Mouse (Mus musculus) thymus, postnatal 36 days (tissue): Measurements from ENCODE around the gene Decr2.
A peak's percentile ranks its signal among the peaks of the same experiment; 100 is the strongest.
"Not testable (repeated sequence)": the region's sequence is repeated elsewhere in the genome, so short reads cannot be mapped to it uniquely, and the experiment has no call there.

Source experiments
- DNase-seq, 2 experiments: peaks; one replicate each; pipeline ENCODE4 v3.0.0; 2022; ENCODE audit warnings: mixed read lengths in 2 of 2

Decr2 gene

DNA sequence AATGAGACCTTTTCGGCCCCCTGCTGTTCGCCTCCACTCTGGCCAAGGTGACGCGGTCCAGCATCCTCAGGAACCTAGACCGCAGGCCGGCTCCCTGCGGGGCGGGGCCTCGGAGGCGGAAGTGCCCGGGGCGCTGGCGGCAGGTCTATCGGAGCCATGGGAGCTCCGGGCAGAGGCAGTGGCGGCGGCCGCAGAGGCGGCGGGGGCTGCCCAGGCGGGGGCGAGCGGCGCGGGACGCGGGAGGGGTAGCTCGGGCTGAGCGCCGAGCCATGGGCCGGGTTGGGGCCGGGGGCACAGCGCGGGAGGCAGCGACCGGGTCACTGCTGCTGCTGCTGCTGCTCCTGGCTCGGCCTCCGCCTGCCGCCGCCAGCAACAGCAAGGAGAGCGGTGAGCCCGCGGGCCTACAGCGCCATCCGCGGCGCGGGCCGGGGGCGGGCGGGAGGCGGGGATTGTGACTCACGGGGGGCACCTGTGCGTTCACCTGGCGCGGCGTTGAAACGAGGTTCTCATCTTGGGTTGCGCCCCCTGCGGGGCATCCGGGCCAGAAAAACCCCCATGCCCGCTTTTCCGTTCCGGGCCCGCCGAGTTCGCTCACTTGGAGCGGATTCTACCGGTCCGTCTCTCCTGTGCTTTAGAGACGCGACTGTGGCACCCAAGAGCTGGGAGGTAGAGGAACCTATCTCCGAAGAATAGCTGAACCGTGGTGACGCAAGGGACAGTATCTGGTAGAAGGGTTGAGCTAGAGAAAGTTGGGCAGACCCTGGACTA lies 23.2 kb upstream of the Decr2 start, which contains the start of gene Tmem8:
Gene Tmem8, plus strand, starts transcription at position 119 of the 768 bp plus-strand sequence.
- DNase-seq = peak; percentile 79

DNA sequence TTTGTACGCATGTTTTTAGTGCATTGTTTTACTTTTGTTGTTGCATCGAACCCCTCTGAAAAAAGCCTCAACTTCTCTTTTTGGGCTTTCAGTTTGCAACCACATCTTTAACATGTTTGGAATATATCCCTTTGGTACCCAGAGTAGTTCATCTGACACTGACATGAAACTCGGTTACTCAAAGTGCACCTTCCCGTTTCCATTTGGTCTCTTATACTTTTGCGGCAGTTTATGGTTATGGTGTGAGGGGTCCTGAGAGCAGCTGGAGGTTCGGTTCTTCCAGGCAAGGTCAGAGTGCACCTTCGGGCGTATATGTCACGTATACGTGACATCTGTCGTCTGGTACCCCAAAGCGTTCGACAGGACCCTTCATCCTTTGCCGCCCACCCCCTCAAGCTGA lies 22.6 kb upstream of the Decr2 start:
- no peak for DNase-seq

- no peak for DNase-seq
These were observed 21.6 kb upstream of the Decr2 start for GRCm38 (mm10) chr17:26111722-26112121.

DNA sequence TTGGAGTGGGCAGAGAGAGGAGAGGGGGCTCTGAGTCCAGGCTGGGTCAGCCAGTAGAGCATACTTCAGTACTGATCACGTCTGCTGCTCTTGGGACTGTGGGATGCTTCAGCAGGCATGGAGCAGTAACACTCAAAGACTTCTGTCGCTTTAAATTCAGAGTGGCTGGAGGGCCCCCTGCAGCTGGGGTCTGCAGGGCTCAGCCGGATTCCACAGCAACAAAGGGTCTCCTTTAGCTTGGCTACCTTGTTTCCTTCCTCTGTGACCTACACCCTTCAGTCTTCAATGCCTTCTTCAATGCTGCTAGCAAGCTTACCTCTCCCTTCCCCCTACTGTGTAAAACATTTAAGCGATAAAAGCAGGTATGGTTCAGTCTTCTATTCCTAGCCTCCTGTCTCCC lies 20.9 kb upstream of the Decr2 start:
- no peak for DNase-seq

- DNase-seq = no peak
These were observed 20.0 kb upstream of the Decr2 start for GRCm38 (mm10) chr17:26110156-26110555.

DNA sequence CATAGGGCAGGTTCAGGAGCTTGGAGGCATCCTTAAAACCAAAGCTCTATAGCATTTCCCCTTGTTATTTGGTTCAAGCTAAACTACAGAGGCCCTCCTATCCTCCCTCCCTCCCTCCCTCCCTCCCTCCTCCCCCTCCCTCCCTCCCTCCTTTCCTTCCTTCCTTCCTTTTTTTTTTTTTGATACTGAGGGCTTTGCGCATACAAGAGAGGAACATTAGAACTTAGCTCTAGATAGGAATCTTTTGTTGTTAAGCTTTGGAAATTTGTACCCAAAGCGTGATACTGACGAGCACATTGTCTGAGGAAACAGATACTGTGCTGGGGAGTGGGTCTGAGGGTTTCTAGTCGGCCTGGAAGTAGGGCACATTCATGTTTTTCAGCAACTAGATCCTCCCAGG lies 15.5 kb upstream of the Decr2 start:
- no peak for DNase-seq

GRCm38 (mm10) chr17:26101478-26101877 lies 11.3 kb upstream of the Decr2 start:
- no peak for DNase-seq

DNA sequence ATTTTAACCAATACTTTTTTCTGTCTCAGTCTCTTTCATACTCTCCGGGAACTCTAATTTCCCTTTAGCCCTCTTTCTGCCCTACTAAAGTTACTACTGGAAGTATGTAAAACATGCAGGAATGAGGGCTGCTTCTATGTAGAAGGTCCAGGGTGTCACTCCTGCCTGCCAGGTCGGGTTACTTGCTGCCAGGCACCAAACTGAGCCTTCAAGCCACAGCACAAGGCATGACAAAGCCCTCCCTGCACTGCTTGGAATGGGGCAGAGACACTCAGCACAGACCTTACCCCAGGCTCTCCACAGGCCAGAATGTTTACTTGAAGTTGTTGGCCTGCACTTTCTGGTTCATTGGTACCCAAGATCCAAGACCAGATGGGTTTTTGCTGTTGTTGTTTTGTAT lies 10.0 kb upstream of the Decr2 start:
- no peak for DNase-seq

- DNase-seq = not testable (repeated sequence)
These were observed 9.2 kb upstream of the Decr2 start for GRCm38 (mm10) chr17:26099316-26099715.

GRCm38 (mm10) chr17:26098461-26098860 lies 8.3 kb upstream of the Decr2 start:
- no peak for DNase-seq

- DNase-seq = peak; percentile 58 to 60
These were observed 5.1 kb upstream of the Decr2 start, which contains the start of gene Nme4 for GRCm38 (mm10) chr17:26095121-26095740. Nme4 (minus strand) TSS chr17:26095602.

- no peak for DNase-seq
These were observed 4.5 kb upstream of the Decr2 start for GRCm38 (mm10) chr17:26094531-26095110.

GRCm38 (mm10) chr17:26087059-26087564 lies 3.0 kb downstream of the Decr2 start:
- no peak for DNase-seq

- DNase-seq = no peak
These were observed 9.3 kb downstream of the Decr2 start for GRCm38 (mm10) chr17:26080867-26081266.

- DNase-seq = no peak
These were observed 11.3 kb downstream of the Decr2 start for GRCm38 (mm10) chr17:26078851-26079250.

- DNase-seq = no peak
These were observed 14.9 kb downstream of the Decr2 start for GRCm38 (mm10) chr17:26075246-26075645.

DNA sequence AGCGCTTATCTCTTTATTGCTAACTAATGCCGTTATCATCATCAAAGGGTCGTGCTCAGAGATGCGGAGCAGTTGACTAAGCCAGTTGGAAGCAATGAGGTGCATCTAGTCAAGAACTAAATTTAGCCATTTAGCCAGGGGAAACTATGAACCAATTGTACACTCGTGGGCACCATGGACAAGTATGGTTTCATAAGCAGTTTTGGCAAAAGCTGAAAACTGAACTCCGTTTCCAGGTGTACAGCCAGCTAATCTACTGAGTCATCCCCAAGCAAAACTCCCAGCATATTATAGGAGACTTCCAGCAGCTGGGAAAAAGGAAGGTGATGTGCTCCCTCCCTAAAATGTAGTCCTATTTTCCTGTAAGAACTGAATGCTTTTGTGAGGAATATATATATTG lies 20.0 kb downstream of the Decr2 start:
- DNase-seq = no peak

DNA sequence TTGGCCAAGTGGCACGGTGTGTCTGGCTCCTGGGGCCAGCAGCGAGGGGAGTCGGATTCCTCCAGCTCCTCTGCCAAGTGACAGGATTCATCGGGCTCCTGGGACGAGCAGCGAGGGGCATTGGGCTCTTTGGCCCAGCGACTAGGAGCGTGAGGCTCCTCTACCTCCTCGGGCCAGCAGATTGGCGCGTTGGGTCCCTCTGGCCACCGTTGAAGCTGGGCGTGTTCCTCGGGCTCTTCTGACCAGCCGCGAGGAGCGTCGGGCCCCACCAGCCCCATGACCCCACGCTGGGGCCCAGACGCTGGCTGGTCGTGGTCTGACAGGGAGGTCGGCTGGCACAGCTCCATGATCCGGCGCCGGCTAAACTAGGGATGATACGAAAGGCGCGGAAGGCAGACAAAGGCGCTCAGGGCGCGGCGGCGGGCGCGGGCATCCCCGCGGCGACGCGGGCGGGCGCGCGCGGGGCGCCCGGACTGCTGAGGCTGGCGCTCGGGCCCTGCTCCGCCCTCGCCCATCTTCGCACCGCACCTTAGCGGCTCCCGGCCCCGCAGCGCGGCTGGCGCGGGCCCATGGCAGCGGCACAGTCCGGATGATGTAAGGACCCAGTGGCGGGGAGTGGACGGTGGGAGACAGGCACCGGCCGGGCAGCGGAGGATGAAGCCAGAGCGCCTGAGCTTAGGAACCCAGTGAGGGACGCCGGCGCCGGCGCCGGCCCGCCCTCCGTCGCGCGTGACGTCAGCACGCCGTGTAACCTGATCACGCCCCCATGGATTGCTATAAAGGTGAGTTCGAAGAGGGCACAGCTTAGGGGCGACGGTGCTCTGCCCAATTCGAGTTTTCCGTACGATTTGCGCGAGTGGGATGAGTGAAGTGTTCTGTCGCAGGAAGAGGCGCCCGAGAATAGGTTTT lies 21.1 kb downstream of the Decr2 start, which contains the start of gene Rab11fip3:
Gene Rab11fip3, minus strand, starts transcription at position 725 of the 909 bp plus-strand sequence.
- DNase-seq = peak; percentile 81

GRCm38 (mm10) chr17:26068024-26068830 lies 21.9 kb downstream of the Decr2 start:
- DNase-seq = peak in 1 of 2 experiments; percentile 9

DNA sequence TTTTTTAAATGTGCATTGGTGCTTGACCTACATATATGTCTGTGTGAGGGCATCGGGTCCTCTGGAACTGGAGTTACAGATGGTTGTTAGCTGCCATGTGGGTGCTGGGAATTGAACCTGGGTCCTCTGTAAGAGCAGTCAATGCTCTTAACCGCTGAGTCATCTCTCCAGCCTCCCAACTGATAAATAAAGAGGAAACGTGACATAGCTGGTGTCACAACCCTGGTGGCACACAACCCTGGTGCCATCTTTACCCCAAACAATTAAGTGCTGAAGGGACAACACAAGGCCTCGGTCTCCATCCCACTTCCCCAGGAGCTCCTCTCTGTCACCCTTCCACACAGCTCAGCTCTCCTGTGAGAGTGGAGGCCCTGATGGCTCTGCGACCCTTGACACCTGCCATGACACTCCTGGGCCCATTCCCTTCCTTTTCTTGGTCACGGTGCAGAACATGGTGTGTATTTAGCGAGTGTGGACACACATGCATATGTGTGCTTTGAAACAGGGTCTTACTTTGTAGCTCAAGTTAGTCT lies 23.6 kb downstream of the Decr2 start:
- DNase-seq = no peak

GRCm38 (mm10) chr17:26064916-26065315 lies 25.2 kb downstream of the Decr2 start:
- DNase-seq = no peak
